ENCODE assay signal across 7 mouse cellular contexts in genomic region chr8:124434126-124434790, GRCm38 (mm10). TPM values are rescaled to one million over a fixed set of nuclear protein-coding genes. Genes with fewer than 3 reads are reported as not detected.
DNase-seq lines count a peak whose midpoint lies in the region; ATAC-seq and TF ChIP-seq lines count a peak whose summit lies in the region.

No protein-coding gene starts in this region.

- peak; percentile 96 for ATAC-seq in embryonic facial prominence, embryonic 12.5 days (ENCODE audit: insufficient number of reproducible peaks, insufficient read depth, low FRiP score, low TSS enrichment)
- peak; percentile 99 for ATAC-seq in granulocyte monocyte progenitor cell, adult 5-6 weeks (replicated peaks; ENCODE audit: poor library complexity, severe bottlenecking)
- ATAC-seq in intestine, postnatal 0 days = peak; percentile 99
- ATAC-seq in midbrain, embryonic 11.5 days (ENCODE audit: low FRiP score) = peak; percentile 98

- H3K9me3 ChIP-seq in embryonic facial prominence, embryonic 12.5 days = no peaks in the 10 kb centered on the region
- H3K9me3 ChIP-seq in intestine, postnatal 0 days (ENCODE audit: control insufficient read depth) = no peaks in the 10 kb centered on the region
- H3K9me3 ChIP-seq in midbrain, embryonic 11.5 days (ENCODE audit: control insufficient read depth, low read length) = no peaks in the 10 kb centered on the region

- no peaks in the 10 kb centered on the region for H3K36me3 ChIP-seq in embryonic facial prominence, embryonic 12.5 days
- H3K36me3 ChIP-seq in intestine, postnatal 0 days (ENCODE audit: control insufficient read depth, insufficient read depth) = no peaks in the 10 kb centered on the region
- H3K36me3 ChIP-seq in midbrain, embryonic 11.5 days (ENCODE audit: control insufficient read depth, insufficient read depth, low read length) = no peaks in the 10 kb centered on the region
- no peaks in the 10 kb centered on the region for H3K36me3 ChIP-seq in small intestine, adult 2 months (ENCODE audit: control insufficient read depth, insufficient read depth, low read length)

- WGBS in embryonic facial prominence, embryonic 12.5 days = 1% methylated on average over 87 of the region's 101 CpGs
- WGBS in intestine, postnatal 0 days = 1% methylated on average over 86 of the region's 101 CpGs
- WGBS in midbrain, embryonic 11.5 days = under 1% methylated on average over 81 of the region's 101 CpGs
- 3% methylated on average over 98 of the region's 101 CpGs for WGBS in small intestine, adult 2 months

- DNase-seq in adrenal gland, postnatal 36 days = peak; percentile 99
- peak; percentile 95 to 98 for DNase-seq in left cerebral cortex, postnatal 36 days (ENCODE audit: low spot score in 2 of 2)
- DNase-seq in midbrain, embryonic 11.5 days (ENCODE audit: low spot score, missing footprints) = peak; percentile 99

- peak overlapping the region; percentile 61 for H3K4me3 ChIP-seq in embryonic facial prominence, embryonic 12.5 days
- peak overlapping the region; percentile 56 for H3K4me3 ChIP-seq in intestine, postnatal 0 days (ENCODE audit: low read depth, low read length)
- peak overlapping the region; percentile 77 for H3K4me3 ChIP-seq in midbrain, embryonic 11.5 days (ENCODE audit: low read depth, low read length)
- H3K4me3 ChIP-seq in small intestine, adult 2 months (ENCODE audit: low read depth, low read length) = peak overlapping the region; percentile 60

- no peak overlapping the region for H3K27ac ChIP-seq in embryonic facial prominence, embryonic 12.5 days
- no peak overlapping the region for H3K27ac ChIP-seq in intestine, postnatal 0 days (ENCODE audit: low read depth, low read length)
- no peak overlapping the region for H3K27ac ChIP-seq in midbrain, embryonic 11.5 days (ENCODE audit: low read depth, low read length)
- no peak overlapping the region for H3K27ac ChIP-seq in small intestine, adult 2 months (ENCODE audit: insufficient read depth, low read depth, low read length)

- peak overlapping the region; percentile 60 for H3K9ac ChIP-seq in embryonic facial prominence, embryonic 12.5 days
- peak overlapping the region; percentile 58 for H3K9ac ChIP-seq in intestine, postnatal 0 days (ENCODE audit: low read depth, low read length)
- H3K9ac ChIP-seq in midbrain, embryonic 11.5 days (ENCODE audit: low read length) = peak overlapping the region; percentile 74

- TF ChIP-seq POLR2A in small intestine, adult 2 months (IDR thresholded peaks at IDR 0.05; ENCODE audit: low read depth, low read length) = no peak

- intact Hi-C loops in left cerebral cortex, postnatal 36 days (cut with DNase I) = loop anchor here (5.0 kb wide), 2 partner anchors 37 to 88 kb away; partner anchors contain the start of gene Cog2

- peaks cover 34% of the 10 kb centered on the region for H3K27me3 ChIP-seq in embryonic facial prominence, embryonic 12.5 days
- H3K27me3 ChIP-seq in intestine, postnatal 0 days (replicated peaks; ENCODE audit: control insufficient read depth, insufficient read depth, low read length) = peaks cover 24% of the 10 kb centered on the region; the same call in 1 of the 2 replicates
- peaks cover 3% of the 10 kb centered on the region; the same call in 1 of the 2 replicates for H3K27me3 ChIP-seq in midbrain, embryonic 11.5 days (ENCODE audit: control insufficient read depth, insufficient read depth, low read length)
- peaks cover 18% of the 10 kb centered on the region for H3K27me3 ChIP-seq in small intestine, adult 2 months (ENCODE audit: control insufficient read depth, insufficient read depth, low read length)

- TF ChIP-seq CTCF in intestine, postnatal 0 days (IDR thresholded peaks at IDR 0.05; ENCODE audit: low read depth) = peak; percentile 35; the same call in 1 of the 2 replicates
- no peak for TF ChIP-seq CTCF in small intestine, adult 2 months (IDR thresholded peaks at IDR 0.05; ENCODE audit: extremely low read depth, insufficient read length, insufficient replicate concordance, low read depth, low read length)

- H3K4me2 ChIP-seq in embryonic facial prominence, embryonic 12.5 days (replicated peaks) = peak overlapping the region; percentile 97
- peak overlapping the region; percentile 99 for H3K4me2 ChIP-seq in intestine, postnatal 0 days (replicated peaks; ENCODE audit: low read depth)
- H3K4me2 ChIP-seq in midbrain, embryonic 11.5 days = peak overlapping the region; percentile 93

- peaks cover 16% of the 10 kb centered on the region for H3K4me1 ChIP-seq in embryonic facial prominence, embryonic 12.5 days
- H3K4me1 ChIP-seq in intestine, postnatal 0 days (replicated peaks; ENCODE audit: control insufficient read depth, insufficient read depth, low read length) = peaks cover 7% of the 10 kb centered on the region; the same call in 1 of the 2 replicates
- H3K4me1 ChIP-seq in midbrain, embryonic 11.5 days (ENCODE audit: control insufficient read depth, insufficient read depth, low read length) = peaks cover 9% of the 10 kb centered on the region
- H3K4me1 ChIP-seq in small intestine, adult 2 months (ENCODE audit: control insufficient read depth, insufficient read depth, insufficient read length, low read length) = peaks cover 6% of the 10 kb centered on the region

RNA-seq across cellular contexts. Expression of gene Pgbd5, which starts 5.2 kb away (rescaled TPM):
- total RNA-seq in adrenal gland, postnatal 36 days (2021) = 1 to 10 TPM; 3.5 to 4.5 TPM
- 2.0 and 2.1 TPM in 2 replicates for polyA plus RNA-seq in embryonic facial prominence, embryonic 12.5 days (2016; fragmentation: Nextera tagmentation; extraction: Ambion mirVana)
- not detected in 2 replicates for total RNA-seq in granulocyte monocyte progenitor cell, adult 5-6 weeks (2014; fragmentation: Nextera tagmentation)
- total RNA-seq in granulocyte monocyte progenitor cell, adult 5-6 weeks (2017) = not detected in 2 replicates
- 1.9 and 2.2 TPM in 2 replicates for polyA plus RNA-seq in intestine, postnatal 0 days (2015; fragmentation: Nextera tagmentation; extraction: Ambion mirVana)
- total RNA-seq in left cerebral cortex, postnatal 36 days (2021) = 100 to 1,000 TPM; 211 to 220 TPM
- polyA plus RNA-seq in midbrain, embryonic 11.5 days (2014; fragmentation: Nextera tagmentation; extraction: Ambion mirVana) = 3.8 and 4.5 TPM in 2 replicates
- polyA plus RNA-seq in small intestine, adult 2 months (2012; rRNA removed) = 2.3 and 2.8 TPM in 2 replicates
